Mouse (Mus musculus) cerebellum, adult 8-10 months (tissue): ENCODE measurements around the gene Ndrg2.
A peak's percentile ranks its signal among the peaks of the same experiment; 100 is the strongest.
"Not testable (repeated sequence)": the region's sequence is repeated elsewhere in the genome, so short reads cannot be mapped to it uniquely, and the experiment has no call there.

Experiments used
- DNase-seq: peaks from one replicate; pipeline ENCODE4 v3.0.0; 2022

The Ndrg2 gene

DNA sequence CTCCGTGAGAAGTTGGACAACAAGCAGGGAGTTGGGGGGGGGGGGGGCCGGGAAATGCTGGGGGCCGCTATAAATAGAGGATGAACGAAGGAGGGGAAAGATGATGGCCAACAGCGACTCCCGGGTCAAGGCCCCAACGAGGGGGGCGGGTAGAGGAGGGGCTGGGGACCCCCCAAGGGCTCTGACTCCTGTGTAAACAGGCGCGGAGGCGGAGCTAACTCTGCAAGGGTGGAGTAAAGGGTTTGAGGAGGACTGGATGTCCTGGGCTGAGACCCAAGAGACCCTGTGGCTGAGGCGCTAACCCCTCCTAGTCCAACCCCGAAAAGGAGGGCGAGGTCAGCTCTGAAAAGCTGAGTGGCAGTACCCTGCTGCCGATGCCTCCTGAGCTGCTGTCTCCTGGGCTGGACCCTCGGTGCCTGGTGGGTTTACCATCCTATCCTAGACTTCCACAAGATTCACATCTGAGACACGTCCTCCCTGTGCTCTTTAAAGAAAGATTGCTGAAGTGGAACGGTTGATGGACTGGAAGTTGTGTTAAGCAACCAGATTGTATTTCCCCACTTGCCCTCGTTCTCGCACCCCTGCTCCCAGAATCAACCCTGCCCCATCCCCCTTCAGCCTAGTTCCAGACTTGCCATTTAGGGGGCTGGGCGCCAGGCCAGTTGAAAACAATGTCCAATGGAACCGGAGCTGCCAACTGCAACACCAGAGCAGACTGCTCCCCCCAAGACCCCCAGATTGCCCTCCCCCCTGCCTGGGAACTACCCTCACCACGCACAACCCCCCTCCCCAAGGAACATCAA is at the start of gene Ndrg2:
Gene Ndrg2, minus strand, starts transcription at position 199 of the 803 bp plus-strand sequence.
- DNase-seq = peak; percentile 45

DNA sequence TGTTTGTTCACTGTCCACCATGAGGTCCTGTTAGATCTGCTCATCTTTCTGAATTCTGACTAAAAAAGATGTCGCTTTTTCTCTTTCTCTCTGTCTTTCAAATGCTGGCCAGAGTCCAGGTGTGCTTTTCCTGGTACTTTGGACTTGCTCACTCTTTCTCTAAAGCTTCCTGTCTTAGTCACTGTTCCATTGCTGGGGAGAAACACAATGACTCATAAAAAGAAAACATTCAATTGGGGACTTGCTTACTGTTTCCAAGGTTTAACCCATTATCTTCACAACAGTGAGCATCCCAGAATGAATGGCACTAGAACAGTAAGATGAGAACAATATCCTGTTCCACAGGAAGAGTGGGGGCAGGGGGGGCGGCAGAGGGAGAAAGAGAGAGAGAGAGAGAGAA is 46.4 kb upstream of the Ndrg2 start:
- no peak for DNase-seq

DNA sequence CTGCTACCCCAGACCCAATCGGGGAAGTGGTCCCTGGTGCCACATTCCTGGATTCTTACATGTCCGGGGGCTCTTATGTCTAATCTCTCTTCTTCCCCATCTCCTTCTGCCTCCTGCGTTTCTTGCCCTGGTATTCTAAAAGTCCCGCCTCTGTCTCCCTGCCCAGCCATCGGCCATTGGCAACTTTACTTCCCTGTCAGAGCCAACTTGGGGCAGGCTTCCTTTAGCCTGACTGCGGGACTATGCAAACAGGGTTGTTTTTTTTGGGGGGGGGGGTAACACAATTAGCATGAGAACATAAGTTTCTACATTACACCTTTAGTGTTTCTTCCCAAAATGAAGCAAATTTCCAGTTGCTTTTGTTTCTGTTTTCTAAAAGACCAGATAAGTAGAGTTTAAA is 29.4 kb upstream of the Ndrg2 start:
- DNase-seq = no peak

DNA sequence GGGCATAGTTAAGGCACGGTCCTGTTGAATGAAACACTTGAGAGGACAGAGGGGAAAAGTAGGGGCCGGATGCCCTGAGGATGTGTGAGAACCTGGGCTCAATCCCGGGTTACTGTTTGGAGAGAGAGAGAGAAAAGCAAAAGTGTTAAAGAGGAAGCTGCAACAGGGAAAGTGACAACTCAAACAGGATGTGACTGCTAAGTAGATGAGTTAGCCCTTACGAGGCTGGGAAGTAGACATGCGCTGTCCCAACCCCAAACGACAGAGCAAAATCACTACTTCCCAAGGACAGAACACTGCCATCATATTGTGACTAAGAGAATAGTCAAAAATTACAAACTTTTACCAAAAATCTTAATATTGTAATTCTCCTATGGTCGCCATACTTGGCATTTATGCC is 28.3 kb upstream of the Ndrg2 start:
- DNase-seq = no peak

DNA sequence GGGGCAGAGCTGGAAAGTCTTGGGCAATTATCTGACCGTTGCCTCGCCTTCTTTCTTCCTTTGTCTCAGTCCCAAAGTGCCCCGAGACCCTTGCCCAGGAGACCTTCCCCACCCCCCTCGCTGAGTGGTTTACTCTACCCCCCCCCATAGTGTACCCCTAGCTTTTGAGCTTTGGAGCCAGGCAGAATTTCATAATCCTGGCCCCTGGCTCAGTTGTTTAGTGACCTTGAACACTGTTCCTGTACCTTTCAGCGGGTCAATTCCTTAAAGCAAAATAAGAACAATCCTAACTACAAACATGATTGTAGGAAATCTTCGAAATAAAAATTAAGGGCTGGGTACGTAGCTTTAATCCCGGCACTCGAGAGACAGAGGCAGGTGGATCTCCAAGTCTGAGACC is 27.6 kb upstream of the Ndrg2 start:
- DNase-seq = no peak

DNA sequence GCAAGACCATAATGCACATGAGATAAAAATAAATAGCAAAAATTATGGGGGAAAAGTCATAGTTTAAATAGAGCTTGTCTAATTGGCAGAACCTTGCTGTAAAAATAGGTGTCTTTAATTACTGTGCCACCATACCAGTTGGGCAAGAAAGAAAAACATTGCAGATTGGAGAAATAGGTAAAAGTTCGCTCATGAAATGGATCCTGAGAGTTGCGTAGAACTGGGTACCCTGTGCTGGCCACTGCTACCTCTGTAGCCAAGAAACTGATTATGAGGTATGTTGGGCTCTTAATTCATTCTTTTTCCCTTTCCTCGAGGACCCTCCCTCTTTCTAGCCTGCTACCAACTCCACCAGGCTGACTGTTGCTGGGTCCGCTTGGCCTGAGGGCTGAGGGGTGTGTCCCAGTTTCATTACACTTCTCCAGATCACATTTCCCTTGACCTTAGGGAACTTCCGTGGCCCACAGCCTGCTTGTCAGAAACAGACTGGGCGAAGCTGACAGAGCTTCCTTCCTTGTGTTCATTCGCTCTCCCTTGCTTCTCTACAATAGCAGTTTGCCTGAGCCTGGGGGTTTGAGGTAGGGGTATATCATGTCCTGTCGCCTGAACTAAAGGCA is 27.1 kb upstream of the Ndrg2 start:
- no peak for DNase-seq

DNA sequence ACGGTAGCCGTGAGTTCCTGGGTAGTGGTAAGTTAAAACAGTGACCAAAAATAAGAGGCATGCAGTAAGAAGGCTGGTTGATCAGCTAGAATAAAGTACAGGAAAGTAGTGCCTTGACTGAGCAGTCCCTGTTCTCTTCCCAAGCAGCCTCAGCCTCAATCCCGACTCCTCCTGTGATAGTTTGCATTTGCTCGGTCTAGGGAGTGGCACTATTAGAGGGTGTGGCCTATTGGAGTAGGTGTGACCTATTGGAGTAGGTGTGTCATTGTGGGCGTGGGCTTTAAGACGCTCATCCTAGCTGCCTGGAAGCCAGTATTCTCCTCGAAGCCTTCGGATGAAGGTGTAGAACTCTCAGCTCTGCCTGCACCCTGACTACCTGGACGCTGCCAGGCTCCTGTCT is 25.0 kb upstream of the Ndrg2 start:
- DNase-seq = no peak

DNA sequence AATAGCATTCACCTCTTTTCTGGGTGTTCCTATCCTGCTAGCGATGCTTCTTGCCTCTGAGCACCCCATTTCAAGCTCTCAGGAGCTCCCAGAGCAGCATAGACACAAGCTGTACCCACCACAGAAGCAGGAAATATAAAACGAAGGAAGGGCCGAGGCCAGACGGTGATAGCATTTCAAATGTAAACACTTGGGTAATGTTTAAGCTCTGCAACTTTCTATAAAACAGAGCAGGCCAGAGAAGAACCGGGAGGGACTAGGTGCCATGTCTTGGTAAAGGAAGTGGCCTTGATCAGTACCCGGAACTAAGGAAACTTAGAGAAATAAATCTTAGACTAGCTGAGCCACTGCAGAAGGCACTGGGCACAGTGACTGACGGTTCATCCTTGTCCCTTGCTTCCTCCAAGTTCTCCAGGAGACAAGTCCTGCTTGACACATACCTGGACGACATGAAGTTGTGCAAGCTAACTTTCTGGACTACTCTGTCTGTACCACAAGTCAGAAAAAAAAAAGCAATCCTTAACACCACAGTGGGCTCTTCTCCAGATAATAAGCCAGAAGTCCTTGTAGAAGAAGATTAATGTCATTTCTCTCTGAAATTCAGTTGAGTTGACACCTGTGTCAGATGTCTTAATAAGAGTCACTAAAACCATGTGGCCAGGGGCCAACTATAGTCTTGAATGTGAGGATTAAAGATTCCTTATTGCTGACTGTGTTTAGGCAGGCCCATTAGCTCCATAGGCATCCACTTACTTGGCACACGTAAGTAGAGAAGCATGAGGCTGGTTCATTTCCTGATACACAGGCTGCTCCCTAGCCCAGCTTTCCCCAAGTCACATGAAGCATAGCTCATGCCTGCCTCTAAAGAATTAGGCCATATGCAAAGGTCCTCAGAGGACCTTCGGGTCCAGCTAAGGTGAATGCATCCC is 18.4 kb upstream of the Ndrg2 start:
- DNase-seq = no peak

DNA sequence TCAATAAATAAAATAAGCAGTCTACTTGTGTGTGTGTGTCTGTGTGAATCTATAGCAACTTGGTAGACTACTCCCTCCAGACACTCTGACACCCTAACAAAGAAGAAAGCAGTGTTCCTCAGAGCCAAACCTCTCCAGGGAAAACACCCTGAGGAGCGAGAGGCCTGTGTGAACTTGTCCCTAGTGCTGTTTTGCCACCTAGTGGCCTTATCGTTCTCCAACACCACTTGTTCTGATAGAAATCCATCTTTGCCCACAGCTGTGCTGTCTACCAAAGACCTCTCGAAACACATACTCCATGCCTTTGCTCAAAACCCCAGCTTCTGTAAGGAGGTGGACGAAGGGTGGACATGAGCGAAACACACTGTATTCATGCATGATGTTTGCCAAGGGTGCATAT is 16.9 kb upstream of the Ndrg2 start:
- DNase-seq = peak; percentile 33

DNA sequence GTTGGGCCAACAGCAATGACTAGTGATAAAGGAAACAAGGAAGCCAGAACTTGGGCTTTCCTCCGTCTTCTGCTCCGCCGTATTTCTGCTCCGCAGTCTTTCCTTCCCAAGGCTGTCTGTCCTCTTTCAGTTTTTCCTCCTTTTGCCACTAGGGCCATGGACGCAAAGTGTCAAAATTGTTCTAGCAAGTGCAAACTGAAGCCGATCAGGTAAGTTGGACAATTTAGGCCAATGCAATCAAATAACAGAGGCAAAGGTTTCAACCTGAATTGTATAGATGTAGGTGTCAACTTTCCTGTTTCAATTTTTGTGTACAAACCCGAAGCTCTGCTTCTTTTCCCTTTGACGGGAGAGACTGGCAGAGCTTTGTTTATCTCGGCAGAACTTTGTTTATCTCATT is 16.0 kb upstream of the Ndrg2 start:
- no peak for DNase-seq

DNA sequence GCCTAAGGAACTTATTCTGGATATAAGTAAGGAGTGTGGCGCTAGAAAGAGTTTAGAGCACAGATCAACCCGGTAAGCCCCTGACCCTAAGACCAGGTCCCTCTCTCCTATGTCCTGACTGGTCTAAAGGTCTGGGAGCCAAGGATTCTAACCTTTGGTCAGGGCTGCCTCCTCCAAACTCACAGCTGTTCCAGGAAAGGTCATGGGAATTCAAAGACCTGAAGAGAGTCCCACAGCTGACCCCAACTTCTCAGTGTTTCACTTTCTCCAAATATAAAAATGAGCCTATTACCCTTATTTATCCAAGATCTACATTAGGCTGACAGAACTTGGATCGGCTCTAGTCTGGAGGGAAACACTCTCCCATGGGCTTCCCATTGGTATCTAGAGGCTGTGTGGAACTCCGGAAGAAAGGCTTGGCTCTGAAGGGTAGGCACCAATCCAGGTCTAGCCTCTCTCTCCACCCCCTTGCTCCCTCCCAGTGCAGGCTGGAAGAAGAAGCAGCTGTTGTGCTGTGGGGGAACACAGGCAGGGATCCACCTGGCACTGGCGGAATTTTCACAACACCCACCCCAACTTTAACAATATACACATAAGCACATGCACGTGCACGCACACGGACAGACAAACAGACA is 15.5 kb upstream of the Ndrg2 start:
- no peak for DNase-seq

DNA sequence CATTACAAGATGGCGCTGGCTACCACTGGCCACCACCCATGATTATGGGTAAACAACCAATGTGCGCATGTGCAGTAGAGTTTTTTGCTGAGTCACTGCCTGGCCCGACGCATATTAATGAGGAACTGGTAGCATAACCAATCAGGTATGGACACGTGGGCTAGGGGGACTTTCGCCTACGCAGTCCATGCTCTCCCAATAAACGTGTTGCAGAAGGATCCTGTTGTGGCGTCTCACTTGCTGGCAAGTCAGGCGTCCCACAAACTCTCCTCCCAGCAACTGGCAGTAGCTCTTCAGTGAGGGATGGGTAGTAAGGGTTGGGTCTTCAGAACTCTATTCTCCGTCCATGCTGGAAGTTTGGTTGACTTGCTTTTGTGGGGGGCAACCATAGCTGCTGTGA is 13.0 kb upstream of the Ndrg2 start:
- DNase-seq = not testable (repeated sequence)

DNA sequence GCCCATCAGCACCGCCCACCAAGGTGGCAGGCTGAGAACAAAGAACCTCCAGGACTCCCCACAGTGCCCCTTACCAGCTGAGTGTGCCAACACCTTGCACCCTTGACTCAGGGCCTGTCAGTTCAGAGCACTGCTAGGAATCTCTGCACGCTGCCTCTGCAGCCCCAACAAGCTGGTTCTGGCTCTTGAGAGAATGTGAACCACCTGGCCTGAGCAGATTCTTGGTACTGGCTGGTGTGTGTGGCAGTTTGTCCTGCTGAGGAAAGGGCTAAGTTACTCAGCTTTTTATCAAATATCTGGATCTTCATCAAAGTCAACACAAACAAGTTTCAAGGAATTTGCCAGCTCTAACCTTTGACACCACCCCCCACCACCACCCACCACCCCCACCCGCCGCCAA is 9.5 kb upstream of the Ndrg2 start:
- DNase-seq = no peak

DNA sequence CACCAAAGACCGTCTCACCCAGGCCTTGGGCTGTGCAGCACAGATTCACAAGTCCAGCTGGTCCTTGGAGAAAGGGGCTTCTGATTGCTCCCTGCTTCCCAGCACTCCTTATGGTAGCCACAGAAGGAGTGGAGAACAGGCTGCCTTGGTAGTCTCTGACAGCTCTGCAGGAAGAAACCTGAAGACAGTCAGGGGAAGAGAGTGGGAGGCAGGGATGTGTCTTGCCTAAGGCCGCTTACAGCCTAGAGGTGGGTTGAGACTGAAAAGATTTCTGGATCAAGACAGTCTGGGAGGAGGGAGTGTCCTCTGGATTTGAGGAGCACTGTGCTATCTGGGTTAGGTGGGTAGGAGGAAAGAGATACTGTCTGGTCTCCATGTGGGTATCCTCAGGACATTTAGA is 9.0 kb upstream of the Ndrg2 start:
- no peak for DNase-seq

DNA sequence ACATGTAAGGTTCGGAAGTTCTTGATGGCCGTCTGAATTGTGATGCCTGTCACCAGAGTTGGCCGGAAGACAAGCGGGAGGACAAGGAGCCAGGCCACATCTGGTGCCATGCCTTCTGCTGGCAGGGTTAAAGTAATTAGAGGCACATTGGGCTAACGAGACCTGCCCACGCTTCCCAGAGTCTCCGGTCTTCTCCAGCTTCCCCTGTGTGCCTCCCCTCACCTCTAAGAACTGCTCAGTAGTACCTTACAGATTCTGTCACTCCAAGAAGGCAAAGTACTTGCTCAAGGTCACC is 8.6 kb upstream of the Ndrg2 start, which contains the start of gene Rnase13:
Gene Rnase13, minus strand, starts transcription at position 203 of the 295 bp plus-strand sequence.
- DNase-seq = no peak

DNA sequence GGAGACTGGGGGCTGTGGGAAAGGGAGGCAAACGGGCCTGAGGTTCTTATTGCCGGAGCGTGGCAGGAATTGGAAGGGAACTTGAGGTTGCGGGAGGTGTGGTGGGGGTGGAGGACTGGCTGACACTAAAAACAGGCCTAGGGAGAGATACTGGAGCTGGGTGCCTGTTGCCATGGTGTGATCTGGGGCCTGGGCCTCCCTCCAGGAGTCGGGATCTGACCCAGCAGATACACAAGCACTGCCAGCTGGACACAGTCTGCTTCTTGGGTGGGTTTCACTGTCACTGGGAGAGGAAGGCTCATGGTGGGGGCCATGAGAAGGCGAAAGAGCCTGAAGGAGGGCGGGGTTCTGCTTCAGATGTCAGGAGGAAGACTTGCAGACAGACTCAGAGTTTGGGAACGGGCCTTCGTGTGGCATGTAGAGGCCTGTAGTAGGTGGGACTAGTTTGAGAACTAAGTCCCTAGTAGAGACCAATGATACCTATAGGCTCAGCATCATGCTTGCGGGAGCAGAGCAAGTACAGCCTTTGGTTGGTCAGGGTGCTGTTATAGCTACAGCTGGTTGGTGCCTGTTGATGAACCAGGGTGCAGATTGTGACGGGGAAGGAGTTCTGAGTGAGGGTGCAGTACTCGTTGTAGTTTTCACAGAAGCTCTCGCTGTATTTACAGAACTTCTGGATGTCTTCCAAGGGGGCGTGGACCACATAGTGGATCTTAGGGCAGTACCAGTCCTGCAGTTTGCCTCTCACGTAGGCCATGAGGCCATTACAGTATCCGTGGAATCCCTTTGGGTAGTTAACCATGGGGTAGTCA is 8.0 kb upstream of the Ndrg2 start:
- no peak for DNase-seq

DNA sequence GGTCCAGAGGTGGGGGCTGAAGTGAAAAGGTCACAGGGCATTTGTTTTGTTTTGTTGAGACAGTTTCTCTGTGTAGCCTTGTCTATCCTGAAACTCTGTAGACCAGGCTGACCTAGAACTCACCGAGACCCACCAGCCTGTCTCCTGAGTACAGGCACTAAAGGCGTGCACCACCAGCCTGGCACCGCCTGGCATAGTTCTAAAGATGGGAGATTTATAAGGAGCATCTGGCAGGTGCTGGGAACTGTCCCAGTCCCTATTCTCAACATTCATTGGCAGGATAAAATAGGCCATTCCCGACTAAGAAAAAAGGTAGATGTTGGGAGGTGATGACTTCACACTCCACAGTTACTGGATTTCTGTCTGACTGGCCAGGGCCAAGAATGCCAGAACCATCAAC is 5.0 kb upstream of the Ndrg2 start:
- no peak for DNase-seq

DNA sequence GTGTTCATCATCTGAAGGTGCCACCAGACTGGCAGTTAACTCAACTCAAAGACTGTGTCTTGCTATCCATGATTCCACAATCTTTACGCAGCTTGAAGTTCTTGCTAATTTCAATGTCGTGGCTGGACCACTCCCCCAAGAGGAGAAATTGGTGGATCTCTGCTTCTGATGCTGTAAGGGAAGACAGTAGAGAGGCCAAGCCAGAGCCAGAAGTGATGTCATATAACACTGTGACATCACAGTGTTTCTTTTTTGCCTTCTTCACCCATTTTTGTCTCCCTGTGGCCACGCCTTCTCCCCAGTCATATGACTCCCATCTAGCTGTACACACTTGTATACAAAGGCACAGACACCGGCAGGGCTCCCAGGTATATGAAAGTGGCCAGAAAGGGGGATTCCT is 4.2 kb upstream of the Ndrg2 start, which contains the start of gene Tppp2:
Gene Tppp2, plus strand, starts transcription at position 301 of the 400 bp plus-strand sequence.
- DNase-seq = no peak

DNA sequence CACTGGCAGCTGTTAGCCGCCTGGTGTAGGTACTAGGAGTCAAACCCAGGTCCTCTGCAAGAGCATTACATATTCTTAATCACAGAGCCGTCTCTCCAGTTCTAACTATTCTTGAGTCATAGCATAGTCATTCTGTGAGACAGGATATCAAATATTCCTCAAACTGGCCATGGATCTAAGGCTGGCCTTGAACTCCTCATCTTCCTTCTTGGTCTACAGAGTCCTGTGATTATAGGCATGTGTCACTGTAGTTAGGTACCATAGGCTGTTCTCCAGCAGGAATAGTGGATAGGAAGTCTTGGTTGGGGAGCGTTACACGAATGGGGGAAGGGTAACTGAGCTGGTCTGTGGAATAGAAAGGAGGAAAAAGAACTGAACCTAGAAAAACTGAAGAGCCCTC is 2.6 kb upstream of the Ndrg2 start:
- no peak for DNase-seq

DNA sequence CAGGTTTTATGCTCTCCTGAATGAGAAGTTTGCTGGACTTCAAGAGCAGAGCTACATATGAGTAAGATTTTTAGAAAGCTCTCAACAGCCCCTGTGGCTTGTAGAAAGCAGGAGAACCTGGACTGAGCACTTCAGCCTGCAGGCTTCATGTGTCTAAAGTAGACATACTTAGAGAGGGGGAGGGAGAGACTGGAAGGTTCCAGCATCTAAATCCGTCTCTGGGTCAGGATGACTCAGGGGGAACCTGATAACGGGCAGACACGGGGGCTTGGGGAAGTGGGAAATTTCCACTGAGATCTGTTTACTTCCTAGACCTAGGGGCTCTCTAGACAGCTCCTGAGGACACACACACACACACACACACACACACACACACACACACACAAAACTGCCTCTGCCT is 1.1 kb upstream of the Ndrg2 start:
- DNase-seq = no peak

DNA sequence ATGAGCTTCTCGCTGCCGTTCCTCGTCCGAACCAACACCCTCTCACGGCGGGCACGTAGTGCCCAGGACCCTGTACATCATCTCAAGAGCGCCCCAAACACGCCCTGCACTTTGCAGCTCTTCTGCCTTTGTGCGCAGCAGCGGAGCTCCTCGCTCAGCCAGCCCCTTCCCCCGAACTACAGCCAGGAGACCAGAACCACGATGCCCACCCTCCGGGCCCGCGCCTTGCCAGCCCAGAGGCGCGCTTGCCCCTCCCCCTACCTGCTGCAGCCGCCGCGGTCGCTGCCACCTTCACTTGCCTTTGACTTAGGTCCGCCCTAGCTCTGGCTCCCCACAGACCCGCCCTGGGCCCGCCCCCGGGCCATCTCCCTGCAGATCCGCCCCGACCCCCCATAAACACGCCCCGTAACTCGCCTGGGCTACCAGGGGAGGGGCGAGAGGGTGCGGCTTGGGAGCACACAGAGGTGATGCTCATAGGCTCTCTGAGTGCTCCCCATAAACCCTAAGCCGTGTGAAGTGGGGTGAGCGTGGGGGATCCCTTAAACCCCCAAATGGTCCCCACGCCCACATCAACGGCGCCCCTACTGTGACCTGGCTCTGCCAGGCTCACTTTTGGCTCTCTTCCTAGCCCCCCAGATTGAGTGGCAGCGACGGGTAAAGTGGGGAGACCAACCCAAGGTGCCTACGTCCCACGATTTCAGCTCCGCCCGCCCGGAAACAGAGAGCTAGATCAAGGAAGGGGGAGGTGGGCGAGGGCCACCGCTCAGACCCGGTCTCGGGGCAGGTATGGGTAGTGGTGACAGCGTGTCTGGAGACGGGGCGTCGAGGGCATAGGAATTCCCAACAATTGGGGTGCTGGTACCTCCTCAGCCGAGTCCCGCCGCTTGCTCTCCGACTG is 647 bp downstream of the Ndrg2 start:
- peak; percentile 61 for DNase-seq
